Mouse (Mus musculus) embryo, embryonic 10.5 days (tissue): Measurements from ENCODE around the gene Paxx.
"Not testable (repeated sequence)": the region's sequence is repeated elsewhere in the genome, so short reads cannot be mapped to it uniquely, and the experiment has no call there.

ENCODE experiments used
- DNase-seq: peaks from one replicate; pipeline ENCODE4 v3.0.0-alpha.2; 2015; ENCODE audit warnings: low spot score

Gene Paxx

GRCm38 (mm10) chr2:25442682-25443081, 18.2 kb downstream of the Paxx start:
- DNase-seq = no peak

- no peak for DNase-seq
Observed at GRCm38 (mm10) chr2:25441067-25441466, 19.8 kb downstream of the Paxx start.

GRCm38 (mm10) chr2:25436286-25436820, 24.5 kb downstream of the Paxx start:
- no peak for DNase-seq

- DNase-seq = no peak
Observed at GRCm38 (mm10) chr2:25434292-25434691, 26.6 kb downstream of the Paxx start.

- DNase-seq = no peak
Observed at GRCm38 (mm10) chr2:25433101-25433500, 27.8 kb downstream of the Paxx start.

- DNase-seq = no peak
Observed at GRCm38 (mm10) chr2:25432326-25433098, 28.4 kb downstream of the Paxx start.

GRCm38 (mm10) chr2:25431308-25431855, 29.5 kb downstream of the Paxx start:
- DNase-seq = peak; percentile 9

GRCm38 (mm10) chr2:25430395-25431233, 30.3 kb downstream of the Paxx start:
- no peak for DNase-seq

- no peak for DNase-seq
Observed at GRCm38 (mm10) chr2:25429435-25430180, 31.3 kb downstream of the Paxx start.

- peak; percentile 96 for DNase-seq
Observed at GRCm38 (mm10) chr2:25428442-25429236, 32.3 kb downstream of the Paxx start, which contains the start of gene Abca2. Gene Abca2 (plus strand): TSS chr2:25428703.

GRCm38 (mm10) chr2:25427256-25427655, 33.6 kb downstream of the Paxx start:
- no peak for DNase-seq

GRCm38 (mm10) chr2:25426721-25427191, 34.1 kb downstream of the Paxx start:
- DNase-seq = peak; percentile 91

GRCm38 (mm10) chr2:25425481-25425880, 35.4 kb downstream of the Paxx start:
- no peak for DNase-seq

- DNase-seq = no peak
Observed at GRCm38 (mm10) chr2:25423626-25424025, 37.3 kb downstream of the Paxx start.

- DNase-seq = no peak
Observed at GRCm38 (mm10) chr2:25422587-25423410, 38.1 kb downstream of the Paxx start, which contains the start of gene Fut7. Gene Fut7 (plus strand): TSS chr2:25423267.

- peak; percentile 83 for DNase-seq
Observed at GRCm38 (mm10) chr2:25421896-25422295, 39.0 kb downstream of the Paxx start.

- DNase-seq = no peak
Observed at GRCm38 (mm10) chr2:25417426-25417825, 43.5 kb downstream of the Paxx start.

GRCm38 (mm10) chr2:25413436-25413835, 47.5 kb downstream of the Paxx start:
- not testable (repeated sequence) for DNase-seq

GRCm38 (mm10) chr2:25408908-25409307, 52.0 kb downstream of the Paxx start:
- DNase-seq = no peak
